Mouse (Mus musculus): ENCODE measurements around the gene Gm20605.
"Not testable (repeated sequence)": the region's sequence is repeated elsewhere in the genome, so short reads cannot be mapped to it uniquely, and the experiment has no call there.

The Gm20605 gene

DNA sequence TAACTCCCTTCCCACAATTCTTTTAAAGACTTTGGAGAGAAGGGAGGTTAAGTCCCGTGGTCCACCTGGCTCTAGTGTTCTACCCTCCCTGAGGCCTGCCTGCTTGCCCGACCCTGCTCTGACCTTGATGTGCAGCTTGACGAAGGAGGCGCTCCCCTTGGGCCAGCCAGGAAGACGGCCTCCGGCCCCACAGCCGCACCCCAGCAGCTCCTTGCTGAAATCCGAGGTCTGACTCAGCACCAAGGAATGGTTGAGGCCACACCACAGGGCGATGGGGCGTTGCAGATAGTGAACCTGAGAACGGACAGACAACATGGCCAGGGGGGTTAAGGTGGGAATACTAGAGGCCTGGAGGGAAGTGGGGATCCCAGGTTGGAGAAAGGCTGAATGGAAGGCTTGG, 15.4 kb upstream of the Gm20605 start, which contains the start of gene Pcolce:
Gene Pcolce, minus strand, starts transcription at position 235 of the 400 bp plus-strand sequence.
- DNase-seq = no peak

DNA sequence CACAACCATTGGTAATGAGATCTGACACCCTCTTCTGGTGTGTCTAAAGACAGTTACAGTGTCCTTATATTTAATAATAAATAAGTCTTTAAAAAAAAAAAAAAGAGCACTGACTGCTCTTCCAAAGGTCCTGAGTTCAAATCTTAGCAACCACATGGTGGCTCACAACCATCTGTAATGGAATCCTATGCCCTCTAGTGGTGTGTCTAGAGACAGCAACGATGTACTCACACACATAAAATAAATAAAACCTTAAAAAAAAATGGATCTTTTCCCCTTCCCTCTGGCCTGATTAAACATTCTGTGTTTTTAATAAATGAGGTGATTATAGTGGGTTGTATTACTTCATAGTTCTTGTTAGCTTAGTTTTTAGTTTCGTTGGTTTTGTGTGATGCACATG, 14.1 kb upstream of the Gm20605 start:
- not testable (repeated sequence) for DNase-seq

DNA sequence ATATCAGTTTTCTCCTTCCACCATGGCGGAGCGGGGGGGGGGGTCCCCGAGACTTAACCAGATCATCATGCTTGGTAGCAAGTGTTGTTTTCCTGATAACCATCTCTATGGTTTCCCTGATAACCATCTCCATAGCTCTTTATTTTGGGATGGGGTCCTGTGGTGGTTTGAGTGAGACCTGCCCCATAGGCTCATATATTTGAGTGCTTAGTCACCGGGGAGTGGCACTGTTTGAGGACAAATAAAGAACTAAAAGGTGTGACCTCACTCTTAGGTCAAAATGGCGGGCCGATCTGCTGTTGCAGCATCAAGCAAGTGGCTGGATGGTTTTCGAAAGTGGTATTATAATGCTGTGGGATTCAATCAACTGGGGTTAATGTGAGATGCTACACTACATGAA, 13.6 kb upstream of the Gm20605 start:
- DNase-seq = no peak

DNA sequence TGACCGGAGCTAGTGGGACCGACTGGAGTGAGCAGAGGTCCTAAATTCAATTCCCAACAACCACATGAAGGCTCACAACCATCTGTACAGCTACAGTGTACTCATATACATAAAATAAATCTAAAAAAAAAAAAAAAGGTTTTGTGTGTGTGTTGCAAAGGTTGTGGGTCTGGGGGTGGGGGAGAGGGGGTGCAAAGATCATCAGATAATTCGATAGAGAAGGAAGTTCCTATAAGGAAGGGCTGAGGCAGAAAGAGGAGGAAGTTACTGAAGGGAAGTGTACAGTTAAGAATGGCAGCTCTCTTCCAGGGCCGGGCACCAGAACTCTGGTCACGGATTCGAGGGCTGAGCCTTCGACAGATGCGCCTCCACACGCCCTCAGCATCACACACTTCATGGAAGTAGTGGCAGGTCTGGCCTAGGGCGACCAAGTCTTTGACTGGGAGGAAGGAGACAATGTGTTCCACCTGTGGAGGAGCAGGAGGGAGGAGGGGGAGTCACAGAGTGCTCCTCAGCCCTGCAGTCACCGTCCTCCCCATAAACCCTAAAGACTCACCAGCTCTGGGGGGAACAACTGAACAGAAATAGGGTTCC, 4.9 kb upstream of the Gm20605 start:
- DNase-seq = no peak

DNA sequence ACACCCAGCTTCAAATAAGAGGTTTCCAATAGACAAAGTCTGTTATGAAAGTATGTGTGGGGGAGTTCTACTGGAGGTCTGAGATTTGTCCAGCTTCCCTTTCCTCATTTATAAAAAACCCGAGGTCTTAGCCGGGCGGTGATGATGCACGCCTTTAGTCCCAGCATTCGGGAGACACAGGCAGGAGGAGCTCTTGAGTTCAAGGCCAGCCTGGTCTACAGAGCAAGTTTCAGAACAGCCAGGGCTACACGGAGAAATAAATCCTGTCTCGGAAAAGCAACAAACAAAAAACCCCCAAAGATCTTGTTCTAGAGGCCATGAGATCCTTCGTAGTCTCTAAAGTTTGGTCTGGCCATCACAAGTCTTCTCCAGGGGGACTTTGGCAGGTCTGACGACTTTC, 984 bp upstream of the Gm20605 start:
- DNase-seq = no peak

DNA sequence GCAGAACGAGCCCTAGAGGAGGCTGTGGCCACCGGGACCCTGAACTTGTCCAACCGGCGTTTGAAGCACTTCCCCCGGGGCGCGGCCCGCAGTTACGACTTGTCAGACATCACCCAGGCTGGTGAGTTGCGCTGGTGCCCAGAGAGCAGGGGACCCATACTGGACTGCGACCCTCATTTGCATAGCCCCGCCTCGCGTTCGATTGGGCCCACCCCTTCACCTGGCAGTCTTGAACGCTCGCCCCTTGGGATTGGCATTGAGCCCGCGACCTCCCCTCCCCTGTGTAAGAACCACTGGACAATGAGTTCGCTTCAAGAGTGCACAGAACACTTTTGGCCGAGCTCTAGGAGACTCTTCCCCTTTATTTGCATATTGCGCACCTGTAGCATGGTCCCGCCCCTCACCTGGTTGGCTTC, 339 bp downstream of the Gm20605 start:
- no peak for DNase-seq

DNA sequence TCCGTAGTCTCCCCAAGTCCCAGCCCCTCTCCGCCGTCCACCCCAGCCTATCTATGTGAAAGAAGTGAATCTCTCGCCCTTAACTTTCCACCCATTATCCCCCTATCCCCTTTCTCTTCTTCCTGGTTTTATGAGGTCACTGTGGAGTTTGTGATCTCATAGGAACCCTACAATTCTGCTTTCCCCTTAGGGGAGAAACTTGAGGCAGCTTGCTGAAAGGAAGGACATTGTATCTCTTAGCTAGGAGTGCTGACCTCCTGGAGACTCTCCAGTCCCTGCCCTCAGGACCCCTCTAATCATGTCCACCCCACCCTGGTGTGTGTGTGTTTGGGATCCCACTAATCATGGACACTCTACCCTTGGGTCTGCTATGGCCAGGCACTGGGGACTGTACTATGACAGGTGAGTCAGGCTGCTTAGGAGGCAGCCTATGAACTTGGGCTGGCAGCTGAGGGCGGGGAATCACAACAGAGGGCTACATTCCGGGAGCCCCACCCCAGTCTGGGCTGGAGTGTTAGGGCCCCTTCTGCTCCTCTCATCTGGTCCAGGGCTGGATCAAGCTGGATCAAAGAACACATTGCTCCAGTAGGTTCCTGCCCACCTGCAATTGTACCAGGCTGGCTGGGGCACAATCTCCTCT, 1.1 kb downstream of the Gm20605 start:
- peak; percentile 70 for DNase-seq

DNA sequence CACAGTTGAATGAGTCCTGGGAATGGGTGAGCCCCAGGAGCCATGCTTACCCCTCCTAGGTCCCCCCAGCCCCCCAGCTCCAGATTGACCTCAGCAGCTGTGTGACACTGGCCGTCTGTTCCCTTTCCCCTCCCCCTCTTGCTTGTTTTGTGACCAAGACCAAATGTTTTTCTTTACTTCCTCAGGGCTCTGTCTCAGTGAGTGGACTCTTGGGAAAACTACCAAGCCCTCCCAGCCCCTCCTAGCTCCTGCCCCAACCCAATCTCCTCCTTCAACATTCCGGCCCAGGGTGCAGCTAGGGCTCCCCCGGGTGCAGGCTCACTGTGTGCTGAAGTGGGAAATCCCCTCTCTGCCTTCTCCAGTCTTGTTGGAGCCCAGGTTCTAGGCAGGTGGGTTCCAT, 1.6 kb downstream of the Gm20605 start:
- peak; percentile 58 for DNase-seq

DNA sequence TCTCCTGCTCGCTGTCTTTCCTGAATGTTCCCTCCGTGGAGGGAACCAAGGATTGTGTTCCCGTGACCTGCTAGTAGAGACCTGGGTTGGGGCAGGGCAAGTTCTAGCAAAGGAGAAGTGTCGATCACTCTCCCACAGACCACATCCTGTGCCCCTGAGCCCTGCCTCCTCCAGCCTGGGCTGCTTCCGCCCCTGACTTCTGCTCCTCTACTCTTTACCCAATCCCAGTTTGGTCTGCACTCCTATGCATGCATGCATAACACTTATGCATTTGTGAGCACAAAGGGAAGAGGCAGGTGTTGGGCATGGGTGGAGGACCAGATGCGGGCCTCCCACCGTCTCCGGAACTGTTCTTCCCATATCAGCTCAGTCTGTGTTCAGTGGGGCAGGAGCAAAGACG, 2.2 kb downstream of the Gm20605 start:
- peak; percentile 85 for DNase-seq

DNA sequence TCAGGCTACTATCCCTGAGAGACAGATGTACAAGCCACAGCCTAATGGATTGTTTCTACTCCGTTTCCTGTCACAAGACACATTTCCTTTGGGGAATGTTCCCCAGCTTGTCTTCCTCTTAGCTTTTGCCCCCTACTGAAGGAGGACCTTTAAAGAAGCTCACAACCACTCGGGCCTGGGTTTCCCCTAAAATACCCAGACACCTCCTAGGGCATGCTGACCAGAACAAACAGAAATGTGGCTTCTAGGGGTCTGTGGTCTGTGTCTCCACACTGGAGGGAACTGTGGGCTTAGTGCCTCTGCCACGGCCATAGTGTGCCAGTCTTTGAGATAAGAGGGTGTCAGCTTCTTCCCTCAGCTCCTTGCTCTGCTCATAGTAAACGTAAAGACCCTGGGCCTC, 2.6 kb downstream of the Gm20605 start:
- no peak for DNase-seq

DNA sequence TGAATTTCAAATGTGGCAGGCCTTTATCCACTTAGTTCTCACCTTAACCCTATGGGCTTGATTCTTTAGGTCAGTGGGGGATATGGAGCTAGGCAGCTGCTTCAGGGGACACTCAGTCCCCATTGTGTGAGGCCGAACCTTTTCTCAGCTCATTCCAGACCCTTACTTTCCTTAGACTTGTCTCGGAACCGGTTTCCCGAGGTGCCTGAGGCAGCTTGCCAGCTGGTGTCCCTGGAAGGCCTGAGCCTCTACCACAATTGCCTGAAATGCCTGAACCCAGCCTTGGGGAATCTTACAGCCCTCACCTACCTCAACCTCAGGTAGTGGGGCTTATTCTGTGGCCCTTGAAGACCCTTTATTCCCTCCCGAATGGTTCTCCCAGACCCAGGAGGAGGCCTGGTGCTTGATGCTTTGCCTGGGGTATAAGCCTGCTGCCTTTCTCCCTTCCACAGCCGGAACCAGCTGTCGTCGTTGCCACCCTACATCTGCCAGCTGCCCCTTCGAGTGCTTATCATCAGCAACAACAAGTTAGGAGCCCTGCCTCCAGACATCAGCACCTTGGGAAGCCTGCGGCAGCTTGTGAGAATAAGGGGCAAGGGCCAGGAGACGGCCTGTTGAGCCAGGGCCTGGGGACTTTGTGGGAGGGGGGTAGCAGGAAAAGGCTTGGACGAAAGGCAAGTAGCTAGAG, 4.6 kb downstream of the Gm20605 start:
- no peak for DNase-seq

DNA sequence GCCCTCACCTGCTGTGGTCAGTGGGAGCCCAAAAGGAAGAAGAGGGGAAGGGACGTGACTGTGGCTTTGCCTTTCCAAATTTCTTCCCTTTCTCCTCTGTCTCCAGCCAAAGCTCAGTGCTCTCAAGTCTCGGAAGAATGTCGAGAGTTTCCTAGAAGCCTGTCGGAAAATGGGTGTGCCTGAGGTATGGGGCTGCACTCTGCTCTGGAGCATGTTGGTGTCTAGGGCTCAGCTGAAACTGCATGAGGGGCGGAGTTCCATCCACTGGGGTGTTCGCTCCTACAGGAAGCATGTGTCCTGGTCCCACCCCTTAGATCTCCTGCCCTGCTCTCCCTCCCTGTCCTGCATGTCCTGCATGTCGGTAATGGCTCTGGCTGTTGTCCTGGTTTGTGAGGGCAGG, 10.5 kb downstream of the Gm20605 start:
- DNase-seq = no peak

DNA sequence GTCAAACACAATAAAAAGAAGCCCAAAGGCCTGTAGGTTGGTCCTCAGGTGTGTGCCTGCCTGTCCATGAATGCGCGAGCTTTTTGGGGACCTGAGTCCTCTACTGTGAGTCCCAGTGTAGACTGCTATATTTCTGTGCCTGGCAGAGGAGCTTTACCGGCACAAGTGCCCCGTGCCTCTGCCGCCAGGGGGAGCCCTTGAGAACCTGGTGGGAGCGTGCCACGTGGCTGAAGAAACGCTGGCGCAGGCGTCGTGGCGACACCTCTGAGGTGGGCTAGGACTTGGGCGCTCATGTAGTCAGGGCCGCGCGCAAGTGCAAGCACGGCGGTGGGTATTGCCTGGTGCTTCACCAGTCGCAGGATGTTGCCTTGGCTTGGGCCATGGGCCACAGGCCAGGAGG, 12.1 kb downstream of the Gm20605 start, which contains the start of gene Sap25:
Gene Sap25, plus strand, starts transcription at position 281 of the 400 bp plus-strand sequence.
- peak; percentile 84 for DNase-seq

DNA sequence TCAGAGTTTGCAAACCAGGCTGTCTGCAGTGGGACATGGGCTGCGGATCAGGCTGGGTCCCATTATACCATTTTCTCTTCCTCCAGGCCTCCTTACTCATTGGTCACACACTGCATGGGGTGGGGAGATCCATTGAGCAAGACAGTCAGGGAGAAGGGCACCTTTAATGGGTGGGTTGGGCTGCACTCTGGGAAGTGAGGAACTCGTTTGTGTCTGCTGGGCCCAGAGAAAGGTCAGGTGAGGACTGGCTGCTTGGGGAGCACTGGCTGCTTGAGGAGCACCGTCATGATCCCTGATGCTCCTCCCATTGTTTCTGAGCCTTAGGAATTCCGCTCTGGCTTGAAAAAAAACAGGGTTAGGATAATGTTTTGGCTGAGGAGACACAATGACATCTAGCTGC, 13.9 kb downstream of the Gm20605 start:
- DNase-seq = no peak

DNA sequence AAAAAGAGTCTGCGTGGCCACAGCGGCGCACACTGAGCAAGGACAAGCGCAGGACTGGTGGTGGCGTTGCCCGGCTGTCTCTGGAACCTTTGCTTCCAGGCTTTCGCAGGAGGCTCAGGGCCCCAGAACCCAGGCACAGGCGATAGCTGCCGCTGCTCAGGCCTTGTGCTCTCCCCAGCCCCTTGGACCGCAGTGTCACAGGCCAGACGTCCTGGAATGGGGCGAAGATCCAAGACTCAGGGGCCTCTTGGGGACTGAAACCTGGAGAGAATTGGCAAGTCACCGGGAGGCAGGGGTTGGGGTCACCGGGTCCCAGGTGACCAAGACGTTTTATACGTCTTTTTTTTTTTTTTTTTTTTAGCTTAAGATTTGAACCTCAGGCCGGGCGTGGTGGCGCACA, 15.5 kb downstream of the Gm20605 start:
- DNase-seq = no peak

DNA sequence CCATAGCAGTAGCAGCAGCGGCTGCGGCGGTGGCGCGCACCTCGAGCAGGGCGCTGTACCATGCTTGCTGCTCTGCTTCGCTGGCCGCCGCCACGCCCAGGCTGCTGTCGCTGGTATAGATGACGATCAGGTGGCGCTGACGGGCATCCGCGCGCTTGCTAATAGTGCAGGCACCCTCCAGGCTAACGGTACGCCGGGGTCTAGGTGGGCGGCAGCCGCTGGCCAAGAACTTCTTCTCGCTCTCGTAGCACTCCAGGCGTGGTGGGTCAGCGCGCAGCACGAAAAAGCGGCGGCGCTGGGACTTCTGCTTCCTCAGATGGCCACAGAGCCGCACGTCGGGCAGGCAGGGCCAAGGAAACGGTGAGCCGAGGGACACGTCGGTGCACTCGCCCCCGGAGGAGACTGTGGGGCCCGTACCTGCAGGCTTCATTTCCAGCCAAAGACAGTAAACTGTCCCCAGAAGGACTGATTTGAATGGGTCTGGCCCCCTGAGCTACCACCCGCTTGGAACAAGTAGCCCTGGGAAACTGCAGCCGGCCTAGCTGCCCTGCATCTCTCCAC, 16.2 kb downstream of the Gm20605 start:
- DNase-seq = peak; percentile 68

DNA sequence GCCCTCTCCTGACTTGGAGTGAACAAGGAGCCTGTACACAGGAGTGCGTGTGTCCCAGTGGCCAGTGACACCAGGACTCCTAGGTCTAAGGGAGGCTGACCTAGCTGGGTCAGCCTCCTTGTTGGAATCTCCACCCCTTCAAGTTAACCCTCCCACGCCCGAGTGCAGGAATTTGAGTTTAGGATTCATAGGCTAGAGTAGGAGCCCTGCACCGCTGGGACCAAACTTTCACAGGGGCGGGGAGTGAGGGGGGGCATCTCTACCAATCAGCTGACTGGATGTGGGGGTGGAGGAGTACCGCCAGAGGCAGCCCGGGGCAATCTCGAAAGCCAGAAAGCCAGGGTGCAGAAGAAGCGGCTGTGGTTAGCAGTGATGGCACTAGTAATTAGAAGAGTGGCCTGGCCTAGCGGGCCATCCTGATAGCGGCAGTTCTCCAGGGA, 16.7 kb downstream of the Gm20605 start, which contains the start of gene Irs3:
Gene Irs3, minus strand, starts transcription at position 63 of the 440 bp plus-strand sequence.
- no peak for DNase-seq

DNA sequence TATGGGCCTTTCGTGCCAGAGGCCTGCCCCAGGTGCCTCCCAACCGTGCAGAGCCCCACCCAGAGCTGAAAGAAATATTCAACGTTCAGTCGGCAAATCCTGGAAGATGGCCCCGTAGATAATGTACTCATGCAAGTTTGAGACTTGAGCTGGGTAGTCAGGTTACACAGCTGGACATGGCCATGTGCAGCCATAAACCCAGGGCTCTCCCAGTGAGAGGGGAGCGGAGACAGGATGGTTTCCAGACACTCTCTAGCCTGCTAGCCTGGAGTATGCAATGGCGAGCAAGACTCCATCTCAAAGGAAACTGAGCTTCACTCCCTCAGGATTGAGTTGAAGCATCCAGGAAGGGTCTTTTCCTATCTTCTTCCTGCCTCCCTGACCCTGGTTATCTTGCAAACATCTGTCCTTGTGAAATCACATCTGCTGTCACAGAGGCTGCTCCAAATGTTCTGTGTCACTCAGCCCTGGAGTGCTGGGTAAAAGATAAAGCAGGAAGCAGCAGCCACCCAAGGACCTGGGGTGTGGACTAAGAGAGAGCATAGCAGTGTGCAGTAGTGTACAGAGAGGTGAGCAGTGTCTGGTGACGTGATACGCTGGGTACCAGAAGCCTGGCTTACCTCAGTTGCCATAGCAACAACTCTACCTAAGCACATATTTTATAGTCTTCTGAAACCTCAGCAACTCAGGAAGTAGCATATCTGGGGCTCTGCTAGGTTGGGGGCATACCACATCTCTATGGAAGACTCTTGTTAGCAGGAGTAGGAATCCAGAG, 19.0 kb downstream of the Gm20605 start:
- no peak for DNase-seq

DNA sequence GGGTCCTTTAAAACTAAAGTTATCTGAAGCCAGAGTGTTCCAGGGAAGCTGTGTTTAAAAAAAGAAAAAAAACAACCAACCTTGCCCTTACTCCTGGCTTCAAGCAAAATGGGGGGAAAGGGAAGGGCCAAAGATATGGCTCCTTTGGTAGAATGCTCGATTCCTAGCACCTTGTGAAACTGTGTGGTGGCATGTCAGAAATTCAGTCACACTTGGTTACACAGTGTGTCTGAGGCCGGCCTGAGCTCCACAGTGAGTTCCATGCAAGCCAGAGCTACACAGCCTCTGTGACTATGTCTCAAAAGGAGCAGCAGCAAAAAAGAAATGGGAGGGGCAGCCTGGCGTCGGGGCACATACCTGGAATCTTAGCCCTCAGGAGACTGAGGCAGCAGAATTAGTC, 20.3 kb downstream of the Gm20605 start:
- no peak for DNase-seq

DNA sequence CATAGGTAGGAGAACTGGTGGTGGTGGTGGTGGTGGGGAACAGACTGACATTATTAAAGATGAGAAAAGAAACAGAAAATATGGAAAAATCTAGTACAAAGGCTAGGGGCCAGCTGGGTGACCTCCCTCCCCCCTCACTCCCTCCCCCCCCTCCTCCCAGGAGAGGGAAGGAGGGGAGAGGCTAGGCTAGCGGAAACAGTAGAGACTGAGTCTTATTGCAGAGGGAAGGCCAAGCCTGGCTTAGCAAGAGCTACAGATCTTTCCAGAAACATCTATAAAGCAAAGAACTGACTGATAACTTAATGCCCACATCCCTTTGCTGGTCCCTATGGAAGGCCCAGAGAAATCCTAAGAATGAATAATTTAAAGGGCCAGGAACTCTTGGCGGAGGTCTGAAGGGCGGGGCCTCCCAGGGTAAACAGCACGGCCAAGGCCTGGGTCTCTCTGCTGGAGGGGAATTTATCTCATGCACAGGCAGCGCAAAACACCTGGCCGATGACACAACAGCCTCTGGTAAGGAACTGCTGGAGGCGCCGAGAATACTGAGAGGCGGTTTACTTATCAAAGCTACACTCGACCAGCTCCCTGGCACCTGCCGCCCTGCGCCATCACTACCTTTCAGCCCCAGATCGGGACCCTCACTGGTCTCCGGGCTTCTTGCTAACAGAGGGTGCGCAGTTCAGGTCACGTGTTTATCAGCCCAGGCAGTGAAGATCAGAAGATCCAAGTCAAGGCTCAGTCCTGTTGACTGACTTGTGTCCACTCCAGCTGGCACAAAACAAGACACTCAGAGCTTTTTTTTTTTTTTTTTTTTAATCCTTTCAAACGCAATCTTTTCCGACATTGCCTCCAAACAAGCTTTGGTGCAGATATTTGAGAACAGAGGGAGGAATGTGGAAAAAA, 20.9 kb downstream of the Gm20605 start:
- peak; percentile 53 for DNase-seq

DNA sequence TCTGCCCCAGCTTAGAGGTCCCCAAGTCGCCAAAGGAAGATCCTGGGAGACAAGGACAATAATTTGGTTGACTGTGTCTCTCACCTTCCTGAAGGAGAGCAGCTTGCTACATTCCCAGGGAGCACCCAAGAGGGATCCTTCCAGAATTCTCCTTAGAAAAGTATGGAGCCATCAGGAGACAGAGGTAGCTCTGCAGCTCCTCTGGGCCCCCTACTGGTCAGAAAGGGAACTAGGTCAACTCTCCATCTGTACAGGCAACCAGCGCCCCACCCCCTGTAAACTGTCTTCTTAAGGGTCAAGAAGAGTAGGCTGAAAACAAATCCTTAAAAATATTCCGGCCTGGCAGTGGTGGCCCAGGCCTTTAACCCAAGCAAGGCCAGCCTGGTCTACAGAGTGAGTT, 23.5 kb downstream of the Gm20605 start:
- peak; percentile 82 for DNase-seq

DNA sequence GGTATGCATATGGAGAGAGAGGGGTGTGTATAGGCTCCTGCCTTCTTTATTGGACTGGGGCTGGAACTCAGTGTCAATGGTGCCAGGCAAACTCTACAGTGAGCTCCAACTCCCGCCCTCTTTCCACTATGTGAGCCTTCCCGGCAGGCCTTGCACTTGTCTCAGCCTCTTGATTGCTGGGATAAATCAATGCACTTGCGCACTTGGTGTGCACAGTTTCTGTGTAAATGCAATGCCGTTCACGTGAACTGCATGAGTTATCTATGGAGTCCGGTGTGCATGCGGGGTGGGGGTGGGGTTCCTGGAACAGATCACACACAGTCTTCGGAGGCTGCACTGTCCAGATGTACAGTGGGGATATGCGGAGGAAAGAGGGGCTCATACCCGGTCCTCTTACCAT, 24.4 kb downstream of the Gm20605 start:
- DNase-seq = no peak

Measured in thymus, postnatal 4 days (tissue).